Mouse (Mus musculus) bone marrow macrophage, adult 2 months (primary cell): ENCODE measurements around the gene Gm20388. TPM values are rescaled to one million over a fixed set of nuclear protein-coding genes. Genes with fewer than 3 reads are reported as not detected.

Source experiments
- H3K27ac ChIP-seq: 2 replicates; pipeline ENCODE4 v1.5.1; 2012; ENCODE audit warnings: low read depth, low read length; ENCODE audit not compliant: insufficient read depth
- H3K4me1 ChIP-seq: 2 replicates; pipeline ENCODE4 v1.6.1; 2012; ENCODE audit warnings: low read length; ENCODE audit not compliant: control insufficient read depth, insufficient read depth
- H3K4me3 ChIP-seq: 2 replicates; pipeline ENCODE4 v1.5.1; 2012; ENCODE audit warnings: mild to moderate bottlenecking, low read length, moderate library complexity; ENCODE audit not compliant: insufficient read depth
- CTCF ChIP-seq: IDR thresholded peaks from 2 replicates; pipeline ENCODE4 v1.5.1; 2012; ENCODE audit warnings: low read depth, mild to moderate bottlenecking, low read length, moderate library complexity
- POLR2A ChIP-seq: IDR thresholded peaks from 2 replicates; pipeline ENCODE4 v1.6.1; 2012; ENCODE audit warnings: mild to moderate bottlenecking, low read depth, low read length, borderline replicate concordance
- polyA plus RNA-seq: library from polyadenylated mRNA; stranded (reverse); fragments of >200 nt; gene quantifications from 2 replicates; pipeline ENCODE4 v1.2.4, GENCODE M21; 2012; ENCODE audit not compliant: missing spikeins, insufficient read depth, insufficient read length

Gene Gm20388
- polyA plus RNA-seq, 1 experiment: 32.7 TPM

- no peak overlapping the region for H3K4me3 ChIP-seq
- TF ChIP-seq CTCF (no peak), POLR2A (no peak)
- H3K4me1 ChIP-seq: peaks cover 8% of the 10 kb centered on the region
- no peak overlapping the region for H3K27ac ChIP-seq
Measured at GRCm38 (mm10) chr8:123747772-123748171, 3837.1 kb downstream of the Gm20388 start.

- no peak for TF ChIP-seq POLR2A
- no peak for TF ChIP-seq CTCF
- peak overlapping the region; percentile 5; the same call in 1 of the 2 replicates for H3K27ac ChIP-seq
- no peak overlapping the region for H3K4me3 ChIP-seq
- peaks cover 9% of the 10 kb centered on the region for H3K4me1 ChIP-seq
Measured at GRCm38 (mm10) chr8:123750171-123750693, 3839.6 kb downstream of the Gm20388 start.

GRCm38 (mm10) chr8:123752773-123753468 lies 3842.3 kb downstream of the Gm20388 start:
- Histone ChIP-seq H3K27ac (no peak overlapping the region), H3K4me1 (peaks cover 9% of the 10 kb centered on the region), H3K4me3 (no peak overlapping the region)
- TF ChIP-seq POLR2A (no peak), CTCF (no peak)

- Histone ChIP-seq H3K27ac (no peak overlapping the region), H3K4me3 (no peak overlapping the region), H3K4me1 (peaks cover 9% of the 10 kb centered on the region)
- TF ChIP-seq POLR2A (no peak), CTCF (no peak)
Measured at GRCm38 (mm10) chr8:123753604-123754375, 3843.1 kb downstream of the Gm20388 start.

- H3K4me1 ChIP-seq: peaks cover 5% of the 10 kb centered on the region
- H3K27ac ChIP-seq: no peak overlapping the region
- TF ChIP-seq CTCF (no peak), POLR2A (no peak)
- H3K4me3 ChIP-seq: no peak overlapping the region
Measured at GRCm38 (mm10) chr8:123754538-123755431, 3844.1 kb downstream of the Gm20388 start.

GRCm38 (mm10) chr8:123756901-123757300 lies 3846.3 kb downstream of the Gm20388 start:
- TF ChIP-seq CTCF: no peak
- no peak for TF ChIP-seq POLR2A
- Histone ChIP-seq H3K4me1 (0 out of 2 replicates have a peak, but pooled peaks cover 2% of the 10 kb centered on the region), H3K4me3 (no peak overlapping the region), H3K27ac (no peak overlapping the region)

- H3K27ac ChIP-seq: no peak overlapping the region
- no peak overlapping the region for H3K4me3 ChIP-seq
- TF ChIP-seq POLR2A: no peak
- no peak for TF ChIP-seq CTCF
- H3K4me1 ChIP-seq: peaks cover 12% of the 10 kb centered on the region
Measured at GRCm38 (mm10) chr8:123758935-123759334, 3848.3 kb downstream of the Gm20388 start.

GRCm38 (mm10) chr8:123759933-123760332 lies 3849.3 kb downstream of the Gm20388 start:
- no peak overlapping the region for H3K27ac ChIP-seq
- H3K4me3 ChIP-seq: no peak overlapping the region
- H3K4me1 ChIP-seq: peaks cover 15% of the 10 kb centered on the region
- TF ChIP-seq POLR2A (no peak), CTCF (no peak)

GRCm38 (mm10) chr8:123760579-123760978 lies 3849.9 kb downstream of the Gm20388 start:
- Histone ChIP-seq H3K27ac (no peak overlapping the region), H3K4me3 (no peak overlapping the region), H3K4me1 (peaks cover 15% of the 10 kb centered on the region)
- TF ChIP-seq POLR2A: no peak
- TF ChIP-seq CTCF: no peak
